Mouse (Mus musculus): ENCODE data around the gene Bicral.

Bicral gene

GRCm38 (mm10) chr17:46857903-46858748 lies at the start of gene Bicral:
Gene Bicral, minus strand, starts transcription at chr17:46858482.
- peak; percentile 53 for DNase-seq

GRCm38 (mm10) chr17:46903876-46904490 lies 45.7 kb upstream of the Bicral start:
- DNase-seq: peak; percentile 73

DNA sequence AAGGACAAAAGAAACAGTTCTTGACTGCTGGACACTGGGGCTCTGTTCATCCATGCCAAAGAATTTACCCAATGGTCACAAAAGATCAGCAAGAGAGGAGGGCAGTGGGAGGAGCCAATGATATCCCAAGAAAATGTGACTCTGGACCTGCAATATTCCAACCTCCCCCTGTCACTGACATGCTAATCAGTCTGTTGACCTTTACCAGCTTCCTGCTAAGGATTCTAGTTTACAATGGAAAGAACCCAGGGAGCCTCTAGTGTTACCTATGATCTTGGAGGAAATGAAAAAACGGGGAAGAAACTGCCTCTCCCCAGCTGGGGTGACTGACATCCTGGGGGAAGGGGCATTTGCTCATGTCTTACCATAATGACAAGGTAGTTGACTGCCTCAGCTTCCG lies 42.7 kb upstream of the Bicral start:
- DNase-seq: no peak

DNA sequence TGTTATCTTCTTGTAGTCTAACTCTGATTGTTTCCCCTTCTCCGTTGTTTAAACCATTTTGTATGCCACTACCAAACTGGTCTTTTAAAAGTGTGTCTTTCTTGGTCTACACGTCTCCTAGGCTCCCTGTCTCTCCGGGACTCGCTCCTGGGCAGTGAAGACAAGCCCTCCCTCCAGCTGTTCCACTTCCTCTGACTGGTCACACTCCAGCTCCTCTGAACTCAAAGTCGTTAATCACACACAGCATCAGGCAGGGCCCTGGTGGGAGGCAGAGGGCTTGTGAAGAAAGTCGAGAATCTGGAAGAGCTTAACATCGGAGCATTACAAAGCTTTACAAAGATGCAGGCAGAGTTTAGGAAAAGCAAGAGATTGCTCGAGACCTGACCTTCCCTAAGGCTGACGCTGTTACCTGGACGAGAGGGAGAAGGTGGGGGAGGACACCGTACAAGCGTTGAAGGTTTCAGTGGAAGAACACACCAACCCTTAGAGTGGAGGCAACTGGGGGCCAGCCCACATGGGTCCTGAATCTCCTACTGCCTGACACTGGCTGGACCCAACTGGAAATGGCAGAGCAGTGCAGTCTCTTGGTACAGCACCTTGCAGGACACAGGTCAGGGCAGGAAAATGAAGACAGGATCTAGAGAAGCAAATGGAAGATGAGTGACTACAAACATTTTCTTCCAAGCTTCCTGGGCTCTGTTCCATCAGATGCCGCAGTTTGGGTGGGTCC lies 39.1 kb upstream of the Bicral start:
- no peak for DNase-seq

GRCm38 (mm10) chr17:46895426-46895825 lies 37.1 kb upstream of the Bicral start:
- DNase-seq: no peak

DNA sequence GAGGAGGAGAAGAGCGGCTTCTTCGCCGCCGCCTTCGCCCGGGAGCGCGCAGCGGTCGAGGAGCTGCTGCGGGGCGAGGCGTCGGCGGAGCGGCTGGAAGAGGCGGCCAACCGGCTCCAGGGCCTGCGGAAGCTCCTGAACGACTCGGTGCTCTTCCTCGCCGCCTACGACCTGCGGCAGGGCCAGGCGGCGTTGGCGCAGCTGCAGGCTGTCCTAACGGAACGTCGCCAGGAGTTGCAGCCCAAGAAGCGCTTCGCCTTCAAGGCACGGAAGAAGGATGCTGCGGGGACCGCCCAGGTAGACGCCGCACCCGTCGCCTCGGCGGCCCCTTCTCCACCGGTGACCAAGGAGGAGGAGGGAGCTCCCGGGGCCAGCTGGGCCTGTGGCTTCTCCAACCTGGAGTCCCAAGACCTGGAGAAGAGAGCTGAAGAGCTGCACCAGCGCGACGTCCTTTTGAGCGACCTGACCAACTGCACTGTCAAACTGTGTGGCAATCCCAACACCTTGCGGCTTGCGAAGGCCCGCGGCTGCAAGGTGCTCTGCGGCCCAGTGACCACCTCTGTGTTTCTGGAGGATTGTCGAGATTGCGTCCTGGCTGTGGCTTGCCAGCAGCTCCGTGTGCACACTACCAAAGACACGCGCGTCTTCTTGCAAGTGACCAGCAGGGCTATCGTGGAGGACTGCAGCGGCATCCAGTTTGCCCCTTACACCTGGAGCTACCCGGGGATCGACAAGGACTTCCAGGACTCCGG lies 32.7 kb upstream of the Bicral start:
- DNase-seq: no peak

DNA sequence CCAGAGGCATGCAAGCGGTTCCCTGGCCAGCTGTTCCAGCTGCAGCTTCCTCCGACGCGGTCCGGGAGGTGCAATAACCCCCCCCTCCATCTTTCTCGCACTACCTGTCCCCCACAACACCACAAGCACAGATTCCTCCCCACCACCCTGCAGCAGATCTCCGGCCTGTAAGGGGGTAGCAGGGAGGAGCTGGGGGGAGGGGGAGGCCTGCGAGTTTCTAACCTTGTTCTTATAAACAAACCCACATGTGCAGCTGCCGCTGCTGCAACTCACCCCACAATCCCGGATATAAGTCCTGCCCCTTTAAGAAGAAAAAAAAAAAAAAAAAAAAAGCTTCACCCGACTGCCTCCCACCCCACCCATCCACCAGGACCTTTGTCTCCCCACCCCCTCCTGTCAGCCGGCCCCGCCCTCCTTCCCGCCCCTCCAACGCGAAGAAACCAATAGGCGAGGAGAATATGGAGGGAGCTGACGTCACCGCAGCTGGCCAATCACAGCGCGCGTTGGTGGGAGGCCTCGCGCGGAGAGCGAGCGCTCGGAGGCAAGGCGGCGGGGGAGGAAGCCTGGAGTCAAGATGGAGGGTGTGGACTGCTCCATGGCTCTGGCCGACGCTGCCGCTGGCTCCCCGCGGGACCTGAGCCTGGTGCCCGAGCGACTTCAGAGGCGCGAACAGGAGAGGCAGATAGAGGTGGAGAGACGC lies 32.0 kb upstream of the Bicral start, which contains the start of gene Tbcc:
Gene Tbcc (plus strand): TSS at position 569 of the 700 bp plus-strand sequence.
- peak; percentile 98 for DNase-seq

DNA sequence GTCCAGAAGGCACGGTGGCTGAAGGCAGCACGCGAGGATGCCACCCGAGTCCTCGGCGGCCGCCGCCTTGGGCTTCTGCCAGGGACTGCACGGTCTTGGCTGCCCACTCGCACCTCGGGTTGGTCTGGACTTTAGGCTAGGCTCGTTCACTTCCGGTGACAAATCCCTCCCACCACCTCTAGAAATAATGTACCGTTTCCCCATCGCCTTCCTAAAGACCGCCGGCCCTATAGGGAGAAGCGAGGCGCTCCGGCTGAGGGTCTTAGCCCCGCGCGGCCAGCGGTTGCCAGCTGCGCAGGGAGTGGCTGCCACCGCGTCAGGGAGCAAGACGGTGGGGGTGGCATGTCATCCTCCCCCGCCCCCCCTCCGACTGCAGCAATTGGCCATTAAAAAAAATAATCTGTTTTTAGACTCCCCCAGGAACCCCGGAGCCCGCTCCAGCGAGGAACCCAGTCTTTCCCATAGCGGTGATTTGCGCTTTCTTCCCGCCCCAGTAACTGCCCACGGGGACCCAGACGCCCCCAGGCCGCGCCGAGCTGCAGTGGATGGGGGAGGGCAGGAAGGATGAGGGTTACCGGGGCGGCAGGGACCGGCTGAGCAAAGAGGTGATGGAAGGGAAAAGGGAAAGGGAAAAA lies 31.3 kb upstream of the Bicral start:
- DNase-seq: peak; percentile 79

DNA sequence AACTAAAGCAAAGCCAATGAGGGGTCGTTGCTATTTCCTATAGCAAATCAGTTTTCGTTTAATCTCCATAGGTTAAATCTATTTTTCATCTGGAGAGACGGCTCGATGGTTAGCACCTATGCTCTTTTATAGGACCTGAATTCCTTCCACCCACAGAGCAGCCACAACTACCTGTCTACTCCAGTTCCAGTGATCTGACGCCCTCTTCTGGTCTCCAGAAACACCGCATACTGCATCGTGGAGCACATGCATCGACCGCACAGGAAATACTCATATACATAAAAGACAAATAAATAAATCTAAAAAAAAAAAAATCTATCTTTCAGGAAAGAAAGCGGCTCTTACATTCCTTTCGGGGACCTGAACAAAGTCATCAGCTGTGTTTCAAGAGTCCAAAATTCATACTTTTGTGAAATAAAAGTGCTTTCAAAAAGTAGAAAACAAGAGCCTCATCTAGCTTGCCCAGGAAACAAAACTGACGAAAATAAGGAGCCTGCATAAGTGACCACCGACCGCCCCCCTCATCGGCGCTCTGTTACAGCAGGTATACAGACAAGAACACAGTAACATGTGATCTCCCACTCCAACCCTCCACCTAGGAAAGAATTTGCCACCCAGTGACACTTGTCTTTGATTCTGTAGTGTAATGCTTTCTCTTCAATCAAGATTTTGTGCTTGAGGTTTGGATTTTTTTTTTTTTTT lies 30.4 kb upstream of the Bicral start:
- DNase-seq: peak; percentile 61

DNA sequence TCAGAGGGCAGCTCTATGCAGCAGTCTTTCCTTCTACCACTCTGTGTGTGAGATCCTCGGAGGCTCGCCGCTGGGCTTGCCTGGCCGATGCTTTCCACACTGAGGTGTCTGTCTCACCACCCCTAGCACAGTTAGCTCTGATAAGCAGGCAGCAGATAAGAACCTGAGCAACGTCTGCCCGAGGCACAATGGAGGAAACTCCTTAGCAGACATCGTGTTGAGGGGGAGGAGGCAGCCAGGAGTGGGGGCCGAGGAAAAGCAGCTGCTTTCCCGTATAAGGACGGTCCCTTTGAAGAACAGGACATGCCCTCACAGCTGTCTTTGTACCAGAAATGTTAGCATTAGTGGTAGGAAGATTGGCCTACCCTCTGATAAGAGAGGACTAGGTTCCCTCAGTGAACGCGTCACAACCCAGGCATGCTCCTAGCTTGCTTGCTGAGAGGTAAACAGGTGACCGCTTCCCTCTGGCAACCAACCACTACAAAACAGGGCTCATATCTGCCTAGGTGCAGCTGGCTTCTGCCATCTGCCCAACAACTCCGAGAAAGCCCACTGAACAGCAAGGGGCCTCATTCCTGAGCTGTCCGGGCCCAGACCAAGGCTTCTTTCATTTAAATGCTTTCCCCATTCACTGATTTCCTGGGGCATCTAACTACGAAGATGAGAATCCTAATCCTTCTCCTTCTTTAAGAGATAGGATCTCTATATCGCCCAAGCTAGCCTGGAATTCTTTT lies 27.8 kb upstream of the Bicral start:
- no peak for DNase-seq

- no peak for DNase-seq
Observed at GRCm38 (mm10) chr17:46885218-46885909, 27.1 kb upstream of the Bicral start.

- DNase-seq: no peak
Observed at GRCm38 (mm10) chr17:46884766-46885165, 26.5 kb upstream of the Bicral start.

- DNase-seq: no peak
Observed at GRCm38 (mm10) chr17:46883107-46883506, 24.8 kb upstream of the Bicral start.

GRCm38 (mm10) chr17:46881728-46882127 lies 23.4 kb upstream of the Bicral start:
- DNase-seq: no peak

GRCm38 (mm10) chr17:46880322-46880721 lies 22.0 kb upstream of the Bicral start:
- DNase-seq: no peak

DNA sequence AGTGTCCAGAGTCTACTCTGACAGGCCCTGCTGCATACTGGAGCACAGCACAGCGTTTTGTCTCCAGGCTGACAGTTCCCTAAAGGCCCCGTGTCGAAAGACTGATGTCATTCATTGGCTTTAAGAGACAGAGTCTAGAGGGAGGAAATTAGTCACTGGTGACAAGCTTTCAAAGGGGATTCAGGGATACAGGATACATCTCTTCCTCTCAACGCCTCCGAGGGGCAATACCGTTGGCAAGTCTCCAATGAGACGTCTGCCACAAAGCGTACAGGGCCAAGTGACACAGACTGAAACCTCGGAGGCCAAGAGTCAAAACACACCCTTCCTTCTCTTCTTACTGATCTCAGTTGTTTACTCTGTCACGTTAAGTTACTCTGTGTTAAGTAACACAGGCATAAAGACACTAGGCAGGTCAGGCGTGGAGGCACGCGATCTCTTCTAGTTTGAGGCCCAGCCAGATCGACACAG lies 21.6 kb upstream of the Bicral start:
- peak; percentile 51 for DNase-seq

DNA sequence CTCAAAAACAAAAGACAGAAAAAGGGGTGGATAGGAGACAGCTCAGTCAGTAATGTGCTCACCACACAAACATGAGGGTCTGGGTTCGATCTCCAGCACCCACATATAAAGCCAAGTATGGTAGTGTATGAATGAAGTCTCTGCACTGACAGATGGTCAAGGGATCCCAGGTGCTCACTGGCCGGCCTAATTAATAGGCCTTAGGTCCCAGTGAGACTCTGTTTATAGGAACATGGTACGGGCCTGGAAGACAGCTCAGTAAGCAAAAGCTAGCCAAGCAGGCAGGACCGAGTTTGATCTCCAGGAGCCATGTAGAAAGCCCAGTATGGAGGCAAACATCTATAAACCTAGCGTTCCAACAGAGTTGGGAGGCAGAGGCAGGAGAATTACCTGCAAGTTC lies 18.8 kb upstream of the Bicral start:
- DNase-seq: no peak

GRCm38 (mm10) chr17:46876371-46876950 lies 18.2 kb upstream of the Bicral start:
- DNase-seq: no peak

DNA sequence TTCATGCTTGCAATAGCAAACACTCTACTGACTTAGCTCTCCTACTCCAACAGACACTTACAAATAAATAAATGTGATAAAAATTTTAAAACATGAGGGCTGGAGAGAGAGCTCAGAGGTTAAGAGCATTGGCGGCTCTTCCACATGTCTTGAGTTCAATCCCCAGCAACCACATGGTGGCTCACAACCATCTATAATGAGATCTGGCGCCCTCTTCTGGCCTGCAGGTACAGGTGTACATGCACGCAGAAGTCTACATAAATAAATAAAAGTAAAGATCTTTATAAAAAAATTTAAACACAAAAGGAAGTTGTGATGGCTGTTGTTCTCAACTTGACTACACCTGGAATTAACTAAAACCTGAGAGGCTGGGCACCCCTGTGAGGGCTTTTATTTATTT lies 17.3 kb upstream of the Bicral start:
- DNase-seq: no peak
